Mouse (Mus musculus) forebrain, embryonic 13.5 days (tissue): ENCODE measurements around the gene Fam184a. TPM values are rescaled to one million over a fixed set of nuclear protein-coding genes. Genes with fewer than 3 reads are reported as not detected.

Experiments used
- ATAC-seq: fragments of 200-750 bp; cut with Nextera tagmentation; 2 replicates; pipeline ENCODE4 v1.8.0; 2017
- H3K27ac ChIP-seq: fragments of 300-500 bp; sonication (generic); 2 replicates; pipeline ENCODE4 v1.5.1; 2015; ENCODE audit warnings: inconsistent platforms, mild to moderate bottlenecking, moderate library complexity
- H3K27me3 ChIP-seq: fragments of 300-500 bp; sonication (generic); 2 replicates; pipeline ENCODE4 v1.6.1; 2015; ENCODE audit warnings: mild to moderate bottlenecking, inconsistent platforms
- H3K36me3 ChIP-seq: fragments of 300-500 bp; sonication (generic); 2 replicates; pipeline ENCODE4 v1.6.1; 2015; ENCODE audit warnings: mild to moderate bottlenecking, inconsistent platforms; ENCODE audit not compliant: poor library complexity, severe bottlenecking
- H3K4me1 ChIP-seq: fragments of 300-500 bp; sonication (generic); 2 replicates; pipeline ENCODE4 v1.6.1; 2015; ENCODE audit warnings: inconsistent platforms
- H3K4me2 ChIP-seq: fragments of 300-500 bp; sonication (generic); 2 replicates; pipeline ENCODE4 v1.6.1; 2015; ENCODE audit warnings: inconsistent platforms, mild to moderate bottlenecking, moderate library complexity
- H3K4me3 ChIP-seq: fragments of 300-500 bp; sonication (generic); 2 replicates; pipeline ENCODE4 v1.5.1; 2015; ENCODE audit warnings: mild to moderate bottlenecking, inconsistent platforms
- H3K9ac ChIP-seq: fragments of 300-500 bp; sonication (generic); 2 replicates; pipeline ENCODE4 v1.6.1; 2015; ENCODE audit warnings: mild to moderate bottlenecking, inconsistent platforms
- H3K9me3 ChIP-seq: fragments of 300-500 bp; sonication (generic); replicated peaks from 2 replicates; pipeline ENCODE4 v1.6.1; 2016; ENCODE audit warnings: inconsistent platforms
- WGBS: fragments of 180-500 bp; shearing (Covaris S2); methylation state at CpG from one replicate; pipeline ENCODE4 v1.1.7; 2015; 5-methylcytosine and 5-hydroxymethylcytosine counted together
- polyA plus RNA-seq: library from polyadenylated mRNA; unstranded; fragments of >200 nt; fragmentation: Nextera tagmentation; extraction: Ambion mirVana; gene quantifications from 2 replicates; pipeline ENCODE4 v1.2.1, GENCODE M21; 2015

The Fam184a gene
- 4.7 and 5.1 TPM in 2 replicates for polyA plus RNA-seq

DNA sequence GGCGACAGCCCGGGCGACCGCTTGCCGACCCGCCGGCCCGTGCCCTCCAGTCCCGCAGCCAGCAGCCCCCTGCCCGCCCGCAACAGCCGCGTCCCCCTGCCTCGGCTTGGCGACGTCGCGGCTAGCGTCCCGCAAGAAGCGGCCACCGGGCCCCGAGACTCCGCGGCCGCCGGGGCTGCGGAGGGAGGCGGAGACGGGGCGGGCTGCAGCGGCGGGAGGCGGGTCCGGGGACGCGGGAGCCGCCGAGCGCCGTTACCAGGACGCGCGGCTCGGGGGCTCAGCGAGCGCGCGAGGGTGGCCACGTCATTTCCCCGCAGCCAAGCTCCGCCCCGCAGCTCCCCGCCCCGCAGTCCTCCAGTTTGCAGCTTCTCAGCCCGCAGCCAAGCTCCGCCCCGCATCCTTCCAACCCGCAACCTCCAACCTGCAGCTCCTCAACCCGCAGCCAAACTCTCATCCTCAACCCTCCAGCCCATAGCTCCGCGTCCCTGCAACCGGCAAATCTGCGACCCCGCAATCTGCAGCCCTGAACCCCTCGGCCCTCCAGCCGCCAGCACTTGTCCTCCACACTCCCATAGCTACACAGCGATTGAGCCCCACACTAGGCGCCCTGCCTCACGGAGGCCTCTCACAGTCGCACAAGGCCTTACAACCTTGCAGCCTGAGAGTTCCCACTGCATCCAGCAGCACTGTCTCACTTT, at the start of gene Fam184a:
Gene Fam184a (minus strand): TSS at position 169 of the 698 bp plus-strand sequence.
- Histone ChIP-seq H3K4me3 (peak within 1 kb of the TSS; percentile 79), H3K4me2 (peak within 1 kb of the TSS; percentile 88), H3K9ac (peak within 1 kb of the TSS; percentile 87), H3K27me3 (no peaks in the 10 kb centered on the region), H3K4me1 (peaks cover 15% of the 10 kb centered on the region; the same call in 1 of the 2 replicates), H3K9me3 (no peaks in the 10 kb centered on the region), H3K36me3 (no peaks in the 10 kb centered on the region), H3K27ac (no peak within 1 kb of the TSS; the same call in 1 of the 2 replicates)
- ATAC-seq, result peak; percentile 97
- WGBS, result 2% methylated on average over 38 of the region's 71 CpGs

- Histone ChIP-seq H3K9me3 (no peaks in the 10 kb centered on the region), H3K4me1 (no peaks in the 10 kb centered on the region), H3K27me3 (no peaks in the 10 kb centered on the region), H3K36me3 (no peaks in the 10 kb centered on the region), H3K9ac (no peak overlapping the region), H3K4me2 (no peak overlapping the region), H3K4me3 (no peak overlapping the region), H3K27ac (no peak overlapping the region)
- WGBS, result 92% methylated on average over 1 of the region's 1 CpGs
- ATAC-seq, result peak; percentile 16; the same call in 1 of the 2 replicates
Measured at GRCm38 (mm10) chr10:53796258-53796581, 45.3 kb upstream of the Fam184a start.

GRCm38 (mm10) chr10:53795567-53796257, 44.8 kb upstream of the Fam184a start:
- ATAC-seq, result peak; percentile 53
- H3K27ac ChIP-seq, result no peak overlapping the region
- H3K4me2 ChIP-seq, result no peak overlapping the region
- no peaks in the 10 kb centered on the region for H3K36me3 ChIP-seq
- no peak overlapping the region for H3K4me3 ChIP-seq
- WGBS, result 2% methylated on average over 2 of the region's 2 CpGs
- H3K27me3 ChIP-seq, result no peaks in the 10 kb centered on the region
- H3K4me1 ChIP-seq, result no peaks in the 10 kb centered on the region
- no peaks in the 10 kb centered on the region for H3K9me3 ChIP-seq
- no peak overlapping the region for H3K9ac ChIP-seq

- no peak for ATAC-seq
- WGBS, result 86% methylated on average over 2 of the region's 2 CpGs
- Histone ChIP-seq H3K9me3 (0 out of 2 replicates have a peak, but pooled peaks cover 7% of the 10 kb centered on the region), H3K36me3 (no peaks in the 10 kb centered on the region), H3K4me1 (no peaks in the 10 kb centered on the region), H3K4me3 (no peak overlapping the region), H3K27ac (no peak overlapping the region), H3K9ac (no peak overlapping the region), H3K27me3 (no peaks in the 10 kb centered on the region), H3K4me2 (no peak overlapping the region)
Measured at GRCm38 (mm10) chr10:53791281-53791680, 40.4 kb upstream of the Fam184a start.

DNA sequence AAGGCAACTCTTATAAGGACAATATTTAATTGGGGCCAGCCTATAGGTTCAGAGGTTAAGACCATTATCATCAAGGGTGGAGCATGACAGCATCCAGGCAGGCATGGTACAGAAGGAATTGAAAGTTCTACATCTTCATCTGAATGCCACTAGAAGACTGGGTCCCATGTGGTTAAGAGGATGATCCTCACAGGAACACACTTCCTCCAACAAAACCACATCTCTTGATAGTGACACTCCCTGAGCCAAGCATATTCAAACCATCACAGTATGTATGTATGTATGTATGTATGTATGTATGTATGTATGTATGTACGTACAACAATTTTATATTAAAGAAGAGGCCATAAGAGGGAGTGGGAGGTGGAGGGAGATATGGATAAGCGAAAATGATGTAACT, 25.7 kb upstream of the Fam184a start:
- Histone ChIP-seq H3K36me3 (no peaks in the 10 kb centered on the region), H3K4me1 (no peaks in the 10 kb centered on the region), H3K9me3 (no peaks in the 10 kb centered on the region), H3K4me2 (no peak overlapping the region), H3K9ac (no peak overlapping the region), H3K27ac (no peak overlapping the region), H3K4me3 (no peak overlapping the region), H3K27me3 (no peaks in the 10 kb centered on the region)
- 84% methylated on average over 2 of the region's 2 CpGs for WGBS
- ATAC-seq, result no peak

DNA sequence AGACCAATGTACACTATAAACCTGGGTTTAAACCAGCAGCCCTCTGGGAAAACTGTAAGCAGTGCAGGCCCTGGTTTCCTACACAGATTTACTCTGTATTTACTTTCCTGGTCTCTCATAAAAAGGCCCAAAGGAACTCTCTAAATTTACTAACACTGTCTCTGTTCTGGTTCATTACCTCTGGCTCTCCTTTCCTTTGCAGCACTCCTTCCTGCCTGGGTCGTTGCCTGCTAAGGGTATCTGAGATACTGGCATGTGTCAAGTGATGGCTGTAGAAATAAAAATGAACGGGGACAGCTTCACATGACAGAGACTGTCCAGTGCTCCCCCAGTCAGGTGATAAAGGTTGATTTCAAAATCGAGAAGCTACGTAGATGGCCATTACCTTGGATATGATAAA, 21.8 kb upstream of the Fam184a start:
- Histone ChIP-seq H3K4me2 (no peak overlapping the region), H3K9ac (no peak overlapping the region), H3K27ac (no peak overlapping the region), H3K36me3 (no peaks in the 10 kb centered on the region), H3K27me3 (no peaks in the 10 kb centered on the region), H3K9me3 (no peaks in the 10 kb centered on the region), H3K4me1 (no peaks in the 10 kb centered on the region), H3K4me3 (no peak overlapping the region)
- ATAC-seq, result no peak
- 84% methylated on average over 4 of the region's 4 CpGs for WGBS

GRCm38 (mm10) chr10:53771480-53771879, 20.6 kb upstream of the Fam184a start:
- H3K9ac ChIP-seq, result no peak overlapping the region
- no peak overlapping the region for H3K4me2 ChIP-seq
- no peak overlapping the region for H3K4me3 ChIP-seq
- H3K27ac ChIP-seq, result no peak overlapping the region
- no peak for ATAC-seq
- WGBS, result 71% methylated on average over 2 of the region's 2 CpGs
- no peaks in the 10 kb centered on the region for H3K27me3 ChIP-seq
- no peaks in the 10 kb centered on the region for H3K4me1 ChIP-seq
- H3K9me3 ChIP-seq, result no peaks in the 10 kb centered on the region
- H3K36me3 ChIP-seq, result no peaks in the 10 kb centered on the region

- WGBS, result 57% methylated on average over 3 of the region's 3 CpGs
- H3K36me3 ChIP-seq, result no peaks in the 10 kb centered on the region
- H3K9ac ChIP-seq, result no peak overlapping the region
- no peak overlapping the region for H3K4me2 ChIP-seq
- H3K4me1 ChIP-seq, result no peaks in the 10 kb centered on the region
- no peak overlapping the region for H3K27ac ChIP-seq
- ATAC-seq, result no peak
- H3K4me3 ChIP-seq, result no peak overlapping the region
- no peaks in the 10 kb centered on the region for H3K27me3 ChIP-seq
- H3K9me3 ChIP-seq, result no peaks in the 10 kb centered on the region
Measured at GRCm38 (mm10) chr10:53768745-53769144, 17.8 kb upstream of the Fam184a start.

DNA sequence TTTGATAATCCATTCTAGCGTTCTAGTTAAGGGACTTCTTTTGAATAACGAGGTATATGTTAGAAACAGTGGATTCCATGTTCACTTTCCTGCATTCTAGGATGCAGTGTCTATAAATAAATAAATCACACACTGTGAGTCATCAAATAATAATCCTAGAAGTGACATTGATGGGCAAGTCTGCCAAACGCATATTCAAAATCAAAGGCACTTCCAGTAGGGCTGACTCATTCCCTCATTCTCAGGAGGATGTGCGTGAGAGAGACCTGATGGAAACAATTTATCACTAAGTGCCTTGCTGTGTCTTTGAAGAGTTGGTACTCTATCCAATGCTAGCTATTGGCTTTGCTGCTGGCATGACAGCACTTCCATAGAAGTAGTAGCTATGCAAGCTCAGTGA, 14.5 kb upstream of the Fam184a start:
- Histone ChIP-seq H3K4me2 (no peak overlapping the region), H3K4me3 (no peak overlapping the region), H3K27ac (no peak overlapping the region), H3K9ac (no peak overlapping the region), H3K36me3 (no peaks in the 10 kb centered on the region), H3K27me3 (no peaks in the 10 kb centered on the region), H3K9me3 (no peaks in the 10 kb centered on the region), H3K4me1 (no peaks in the 10 kb centered on the region)
- ATAC-seq, result no peak
- 83% methylated on average over 4 of the region's 4 CpGs for WGBS

DNA sequence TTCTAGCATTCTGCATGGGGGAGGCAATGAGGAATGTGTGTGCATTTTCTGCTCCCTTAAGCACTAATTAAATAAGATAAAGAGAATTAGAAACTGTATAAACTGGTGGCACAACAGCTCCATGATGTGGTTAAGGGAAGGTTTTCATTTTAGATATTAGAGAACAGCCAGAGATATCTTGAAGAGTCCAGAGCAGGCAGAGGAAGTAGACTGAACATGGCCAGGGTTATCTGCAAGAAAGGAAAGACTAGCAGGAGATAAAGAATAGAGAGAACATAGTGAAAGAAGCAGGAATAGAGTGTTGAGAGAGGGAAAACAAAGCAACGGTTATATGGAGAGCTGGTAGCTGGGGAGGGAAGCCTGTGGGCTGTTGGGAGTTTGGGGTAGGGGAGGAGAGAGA, 1.8 kb upstream of the Fam184a start:
- WGBS, result 84% methylated on average over 1 of the region's 1 CpGs
- Histone ChIP-seq H3K9me3 (no peaks in the 10 kb centered on the region), H3K27me3 (no peaks in the 10 kb centered on the region), H3K36me3 (no peaks in the 10 kb centered on the region), H3K4me2 (no peak overlapping the region), H3K9ac (no peak overlapping the region), H3K27ac (no peak overlapping the region), H3K4me3 (no peak overlapping the region), H3K4me1 (peaks cover 15% of the 10 kb centered on the region; the same call in 1 of the 2 replicates)
- no peak for ATAC-seq

GRCm38 (mm10) chr10:53750275-53750954, 508 bp downstream of the Fam184a start:
- Histone ChIP-seq H3K4me1 (peaks cover 15% of the 10 kb centered on the region; the same call in 1 of the 2 replicates), H3K9me3 (no peaks in the 10 kb centered on the region), H3K27me3 (no peaks in the 10 kb centered on the region), H3K27ac (no peak overlapping the region), H3K4me3 (peak overlapping the region; percentile 79), H3K9ac (peak overlapping the region; percentile 87), H3K36me3 (no peaks in the 10 kb centered on the region), H3K4me2 (peak overlapping the region; percentile 88)
- no peak; the same call in none of the 2 replicates for ATAC-seq
- WGBS, result 5% methylated on average over 37 of the region's 39 CpGs

DNA sequence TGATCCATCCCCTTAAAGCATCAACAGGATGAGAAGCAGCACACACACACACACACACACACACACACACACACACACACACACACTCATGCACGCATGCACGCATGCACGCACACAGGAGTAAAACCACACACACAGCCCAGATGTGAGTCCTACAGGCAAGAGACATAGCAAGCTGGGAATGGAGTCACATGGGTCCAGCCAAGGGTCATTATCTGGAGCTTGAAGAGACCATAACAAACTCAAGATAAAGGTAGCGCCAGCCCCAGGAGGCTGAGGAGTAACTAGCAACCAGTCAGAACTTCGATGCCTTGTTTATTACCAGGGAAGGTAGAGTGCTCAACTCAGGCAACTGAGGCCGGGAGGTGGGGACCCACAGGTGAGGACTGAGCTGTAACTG, 4.9 kb downstream of the Fam184a start:
- no peaks in the 10 kb centered on the region for H3K27me3 ChIP-seq
- H3K4me1 ChIP-seq, result peaks cover 9% of the 10 kb centered on the region; the same call in 1 of the 2 replicates
- H3K9me3 ChIP-seq, result no peaks in the 10 kb centered on the region
- H3K36me3 ChIP-seq, result no peaks in the 10 kb centered on the region
- H3K27ac ChIP-seq, result no peak overlapping the region
- no peak for ATAC-seq
- H3K4me2 ChIP-seq, result no peak overlapping the region
- no peak overlapping the region for H3K9ac ChIP-seq
- 86% methylated on average over 6 of the region's 6 CpGs for WGBS
- no peak overlapping the region for H3K4me3 ChIP-seq
